Mouse (Mus musculus) kidney, adult 18-20 months (tissue): ENCODE results near the gene Rgl3.

ENCODE experiments used
- DNase-seq: peaks from one replicate; pipeline ENCODE4 v3.0.0; 2021

The Rgl3 gene

GRCm38 (mm10) chr9:21978398-21979128 is 10.7 kb downstream of the Rgl3 start:
- DNase-seq = peak; percentile 28

- DNase-seq = peak; percentile 54
Measured at GRCm38 (mm10) chr9:21977972-21978371, 11.3 kb downstream of the Rgl3 start.

- no peak for DNase-seq
Measured at GRCm38 (mm10) chr9:21977331-21977730, 11.9 kb downstream of the Rgl3 start.

- DNase-seq = no peak
Measured at GRCm38 (mm10) chr9:21976626-21977175, 12.5 kb downstream of the Rgl3 start.

GRCm38 (mm10) chr9:21969304-21969703 is 19.9 kb downstream of the Rgl3 start:
- DNase-seq = no peak

GRCm38 (mm10) chr9:21968883-21969282 is 20.4 kb downstream of the Rgl3 start:
- DNase-seq = no peak

GRCm38 (mm10) chr9:21963417-21963816 is 25.8 kb downstream of the Rgl3 start, which contains the start of gene Epor:
Gene Epor (minus strand): TSS chr9:21963506.
- DNase-seq = peak; percentile 46

GRCm38 (mm10) chr9:21962416-21963059 is 26.7 kb downstream of the Rgl3 start:
- peak; percentile 48 for DNase-seq

GRCm38 (mm10) chr9:21962010-21962409 is 27.2 kb downstream of the Rgl3 start:
- DNase-seq = no peak

- peak; percentile 29 for DNase-seq
Measured at GRCm38 (mm10) chr9:21961366-21961980, 27.8 kb downstream of the Rgl3 start.

GRCm38 (mm10) chr9:21960558-21961208 is 28.6 kb downstream of the Rgl3 start:
- peak; percentile 51 for DNase-seq

- DNase-seq = peak; percentile 34
Measured at GRCm38 (mm10) chr9:21960135-21960534, 29.1 kb downstream of the Rgl3 start.

GRCm38 (mm10) chr9:21959244-21959643 is 30.0 kb downstream of the Rgl3 start:
- no peak for DNase-seq

GRCm38 (mm10) chr9:21958372-21958771 is 30.9 kb downstream of the Rgl3 start:
- DNase-seq = no peak

GRCm38 (mm10) chr9:21955570-21956281 is 33.5 kb downstream of the Rgl3 start, which contains the start of gene Swsap1:
Gene Swsap1 (plus strand): TSS chr9:21955755.
- DNase-seq = peak; percentile 100

GRCm38 (mm10) chr9:21955225-21955569 is 34.0 kb downstream of the Rgl3 start:
- DNase-seq = no peak

- no peak for DNase-seq
Measured at GRCm38 (mm10) chr9:21954635-21955034, 34.6 kb downstream of the Rgl3 start.

- DNase-seq = no peak
Measured at GRCm38 (mm10) chr9:21953600-21953999, 35.6 kb downstream of the Rgl3 start.

- DNase-seq = no peak
Measured at GRCm38 (mm10) chr9:21951977-21952376, 37.3 kb downstream of the Rgl3 start.

- peak; percentile 77 for DNase-seq
Measured at GRCm38 (mm10) chr9:21950322-21950721, 38.9 kb downstream of the Rgl3 start.

GRCm38 (mm10) chr9:21948790-21949189 is 40.5 kb downstream of the Rgl3 start:
- DNase-seq = no peak

- no peak for DNase-seq
Measured at GRCm38 (mm10) chr9:21948146-21948545, 41.1 kb downstream of the Rgl3 start.
